Mouse (Mus musculus) ES-Bruce4 (cell line): ENCODE results near the gene C130050O18Rik. TPM values are rescaled to one million over a fixed set of nuclear protein-coding genes. Genes with fewer than 3 reads are reported as not detected.

Source experiments
- H3K27ac ChIP-seq: 2 replicates; pipeline ENCODE4 v1.5.1; 2012; ENCODE audit warnings: low read length, inconsistent platforms; ENCODE audit not compliant: insufficient read depth
- H3K27me3 ChIP-seq: 2 replicates; pipeline ENCODE4 v1.6.1; 2012; ENCODE audit warnings: mild to moderate bottlenecking, low read length, inconsistent platforms; ENCODE audit not compliant: control insufficient read depth, poor library complexity, insufficient read depth, severe bottlenecking
- H3K36me3 ChIP-seq: 2 replicates; pipeline ENCODE4 v1.6.1; 2012; ENCODE audit warnings: inconsistent platforms, mild to moderate bottlenecking, low read length, moderate library complexity; ENCODE audit not compliant: control insufficient read depth, poor library complexity, insufficient read depth, severe bottlenecking
- H3K4me1 ChIP-seq: one replicate; pipeline ENCODE4 v1.8.1; 2011; ENCODE audit warnings: low read length; ENCODE audit not compliant: control insufficient read depth, insufficient read depth
- H3K4me3 ChIP-seq: 2 replicates; pipeline ENCODE4 v1.5.1; 2011; ENCODE audit warnings: low read depth, mild to moderate bottlenecking, low read length
- H3K9ac ChIP-seq: 2 replicates; pipeline ENCODE4 v1.6.1; 2012; ENCODE audit warnings: low read depth, mild to moderate bottlenecking, inconsistent platforms; ENCODE audit not compliant: poor library complexity, severe bottlenecking
- H3K9me3 ChIP-seq: replicated peaks from 2 replicates; pipeline ENCODE4 v1.6.1; 2012; ENCODE audit warnings: mild to moderate bottlenecking, low read length, inconsistent platforms; ENCODE audit not compliant: control insufficient read depth, poor library complexity, insufficient read depth, severe bottlenecking
- CTCF ChIP-seq: IDR thresholded peaks from one replicate; pipeline ENCODE4 v1.8.1; 2011; ENCODE audit warnings: low read depth, low read length
- EP300 ChIP-seq: IDR thresholded peaks from 2 replicates; pipeline ENCODE4 v1.6.1; 2011; ENCODE audit warnings: low read depth, low read length; ENCODE audit not compliant: insufficient read depth
- POLR2A ChIP-seq: IDR thresholded peaks from one replicate; pipeline ENCODE4 v1.8.1; 2011; ENCODE audit warnings: low read length; ENCODE audit not compliant: insufficient read depth
- polyA plus RNA-seq: library from polyadenylated mRNA; stranded (reverse); fragments of >200 nt; gene quantifications from 2 replicates; pipeline ENCODE4 v1.2.4, GENCODE M21; 2011; ENCODE audit warnings: low read depth; ENCODE audit not compliant: missing spikeins, insufficient read depth, insufficient read length

The C130050O18Rik gene
- polyA plus RNA-seq, 1 experiment: not detected

DNA sequence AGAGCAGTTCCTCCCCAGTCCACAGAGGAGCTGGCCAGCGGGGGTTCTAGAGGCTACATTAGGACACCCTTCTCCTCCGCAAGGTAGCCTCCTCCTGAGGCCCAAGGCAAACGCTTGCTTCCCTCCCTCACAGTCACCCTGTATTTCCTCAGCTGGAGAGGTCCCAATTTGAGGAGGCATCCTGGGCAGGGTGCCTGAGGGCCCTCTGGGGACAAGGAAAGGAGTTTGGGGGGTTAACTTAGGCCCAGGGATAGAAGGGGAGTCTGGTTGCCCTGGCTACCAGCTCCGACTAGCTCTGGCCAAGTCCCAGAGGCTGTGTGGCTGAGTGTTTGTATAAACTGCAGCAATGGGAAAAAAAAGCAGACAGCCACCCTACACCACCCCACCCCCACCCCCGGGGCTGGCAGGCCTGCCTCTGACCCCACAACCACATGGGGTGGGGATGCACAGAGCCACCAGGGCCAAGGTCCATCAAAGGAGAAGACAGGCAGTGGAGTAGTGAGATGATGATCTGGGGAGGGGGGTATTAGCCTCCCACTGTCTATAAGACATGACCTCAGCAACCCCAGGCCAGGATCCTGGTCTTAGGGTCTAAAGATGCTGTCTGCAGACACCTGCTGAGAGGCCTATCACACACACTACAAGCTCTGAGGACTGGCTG lies 40.0 kb upstream of the C130050O18Rik start:
- TF ChIP-seq CTCF (no peak), POLR2A (no peak), EP300 (no peak)
- no peak overlapping the region for H3K4me3 ChIP-seq
- no peaks in the 10 kb centered on the region for H3K27me3 ChIP-seq
- no peak overlapping the region for H3K9ac ChIP-seq
- H3K36me3 ChIP-seq: no peaks in the 10 kb centered on the region
- peaks cover 6% of the 10 kb centered on the region for H3K4me1 ChIP-seq
- no peaks in the 10 kb centered on the region for H3K9me3 ChIP-seq
- no peak overlapping the region for H3K27ac ChIP-seq

DNA sequence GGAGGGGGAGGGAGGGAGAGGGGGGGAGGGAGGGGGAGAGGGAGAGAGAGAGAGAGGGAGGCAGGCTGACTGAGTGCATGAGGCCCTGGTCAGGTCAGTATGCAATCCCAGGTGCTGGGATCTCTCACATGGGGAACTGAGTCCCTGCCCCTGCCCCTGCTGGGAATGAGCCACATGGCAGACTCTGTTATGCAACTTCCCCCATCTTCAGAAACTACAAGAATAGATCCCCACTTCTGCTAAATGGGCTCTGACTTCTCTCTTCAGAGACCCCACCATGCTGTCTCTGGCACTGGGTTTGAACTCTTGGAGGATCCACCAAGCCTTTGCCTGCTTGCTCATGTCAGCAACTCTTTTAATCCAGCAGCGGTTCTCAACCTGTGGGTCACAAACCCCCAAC lies 39.3 kb upstream of the C130050O18Rik start:
- TF ChIP-seq POLR2A: no peak
- TF ChIP-seq EP300: no peak
- no peak for TF ChIP-seq CTCF
- H3K9me3 ChIP-seq: no peaks in the 10 kb centered on the region
- H3K4me1 ChIP-seq: peaks cover 6% of the 10 kb centered on the region
- H3K36me3 ChIP-seq: no peaks in the 10 kb centered on the region
- no peak overlapping the region for H3K27ac ChIP-seq
- no peak overlapping the region for H3K9ac ChIP-seq
- H3K27me3 ChIP-seq: no peaks in the 10 kb centered on the region
- no peak overlapping the region for H3K4me3 ChIP-seq

DNA sequence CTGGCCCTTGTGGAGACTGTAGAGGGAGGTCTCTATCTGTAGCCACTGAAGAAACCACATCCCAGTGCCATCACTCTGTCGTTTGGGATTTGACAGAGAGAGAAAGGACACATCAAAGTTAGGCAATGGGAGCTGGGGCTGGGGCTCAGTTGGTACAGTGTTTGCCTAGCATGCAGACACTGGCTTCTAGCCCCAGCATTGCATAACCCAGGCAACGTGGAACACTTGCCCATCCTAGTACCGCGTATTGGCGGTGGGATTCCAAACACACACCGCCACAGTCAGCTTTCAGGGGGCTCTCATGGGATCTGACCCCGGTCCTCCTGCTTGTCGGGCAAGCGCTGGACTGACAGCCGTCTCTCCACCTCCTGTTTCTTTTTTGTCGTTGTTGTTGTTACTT lies 38.6 kb upstream of the C130050O18Rik start:
- no peak for TF ChIP-seq CTCF
- no peak for TF ChIP-seq EP300
- TF ChIP-seq POLR2A: no peak
- Histone ChIP-seq H3K9me3 (no peaks in the 10 kb centered on the region), H3K4me1 (peaks cover 8% of the 10 kb centered on the region), H3K27ac (no peak overlapping the region), H3K36me3 (no peaks in the 10 kb centered on the region), H3K27me3 (no peaks in the 10 kb centered on the region), H3K9ac (no peak overlapping the region), H3K4me3 (peak overlapping the region; percentile 37; the same call in 1 of the 2 replicates)

DNA sequence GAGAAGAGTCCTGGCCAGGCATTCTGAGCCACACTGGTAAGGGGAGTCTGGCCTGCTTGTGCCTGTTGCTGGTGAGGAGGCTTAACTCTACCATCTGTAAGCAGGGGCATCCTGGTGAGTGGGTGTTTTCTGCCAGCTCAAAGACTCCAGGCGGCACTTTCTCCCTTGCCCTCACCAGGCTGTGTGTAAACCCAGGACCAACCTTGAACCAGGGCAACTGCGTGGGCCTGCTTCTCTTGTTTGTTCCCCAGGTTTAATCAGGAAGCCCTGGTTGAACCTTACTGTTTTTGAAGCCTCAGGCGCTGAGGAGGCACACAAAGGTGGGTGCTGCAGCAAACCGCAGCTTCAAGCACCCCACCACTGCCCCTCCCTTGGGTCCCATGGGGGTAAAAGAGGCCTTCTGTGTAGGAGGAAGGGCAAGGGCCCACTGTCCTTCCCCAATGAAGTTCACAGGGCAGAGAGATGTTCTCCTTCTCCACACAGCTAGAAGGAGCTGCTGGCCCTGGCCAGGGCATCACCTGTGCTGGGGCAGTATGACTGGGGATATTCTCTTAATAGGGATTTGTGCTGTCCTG lies 37.1 kb upstream of the C130050O18Rik start:
- Histone ChIP-seq H3K27ac (no peak overlapping the region), H3K36me3 (no peaks in the 10 kb centered on the region), H3K4me3 (no peak overlapping the region), H3K27me3 (no peaks in the 10 kb centered on the region), H3K9ac (no peak overlapping the region), H3K9me3 (no peaks in the 10 kb centered on the region), H3K4me1 (peaks cover 8% of the 10 kb centered on the region)
- TF ChIP-seq POLR2A (no peak), CTCF (no peak), EP300 (no peak)

DNA sequence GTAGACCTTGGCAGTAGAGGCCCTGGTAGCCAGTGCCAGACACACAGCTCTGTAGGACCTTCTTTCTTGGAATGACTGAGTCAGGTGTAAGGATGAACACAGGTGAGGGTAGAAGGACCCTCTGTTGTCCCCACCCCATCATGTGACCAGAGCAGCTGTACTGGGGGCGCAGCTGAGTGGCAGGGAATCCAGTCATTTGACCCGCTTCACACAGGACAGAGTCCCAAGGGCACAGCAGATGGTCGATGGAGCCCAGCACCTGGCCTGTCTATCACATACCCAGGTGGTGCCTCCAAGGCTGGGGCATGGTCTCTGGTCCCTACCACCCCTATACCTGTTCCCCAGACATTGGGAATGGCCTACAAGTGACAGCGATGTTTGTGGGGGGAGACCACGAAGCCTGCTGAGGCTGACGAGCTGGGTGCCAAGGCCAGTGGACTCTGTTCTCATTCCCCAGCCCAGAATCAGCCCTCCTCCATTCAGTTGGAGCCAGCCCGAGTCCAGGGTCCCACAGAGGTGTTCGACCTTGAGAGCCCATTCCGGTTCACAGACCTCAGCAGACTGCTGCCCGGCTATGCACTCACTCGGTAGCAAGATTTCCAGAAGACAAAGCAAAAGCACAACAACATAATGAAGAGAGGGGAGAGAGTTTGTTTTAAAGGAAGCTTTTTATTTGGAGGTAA lies 36.3 kb upstream of the C130050O18Rik start:
- no peak overlapping the region for H3K9ac ChIP-seq

GRCm38 (mm10) chr5:139370336-139370735 lies 34.7 kb upstream of the C130050O18Rik start:
- Histone ChIP-seq H3K9ac (no peak overlapping the region), H3K4me1 (peaks cover 8% of the 10 kb centered on the region), H3K27me3 (no peaks in the 10 kb centered on the region), H3K27ac (no peak overlapping the region), H3K36me3 (no peaks in the 10 kb centered on the region), H3K4me3 (no peak overlapping the region), H3K9me3 (no peaks in the 10 kb centered on the region)
- no peak for TF ChIP-seq EP300
- TF ChIP-seq CTCF: no peak
- no peak for TF ChIP-seq POLR2A

More for the DNA sequence above, 36.3 kb upstream of the C130050O18Rik start:
- Histone ChIP-seq H3K27me3 (no peaks in the 10 kb centered on the region), H3K27ac (no peak overlapping the region), H3K9me3 (no peaks in the 10 kb centered on the region), H3K36me3 (no peaks in the 10 kb centered on the region), H3K4me1 (peaks cover 8% of the 10 kb centered on the region), H3K4me3 (no peak overlapping the region)
- no peak for TF ChIP-seq POLR2A
- no peak for TF ChIP-seq EP300
- no peak for TF ChIP-seq CTCF
